Mouse (Mus musculus) cerebellum, adult 11 months (tissue): ENCODE measurements at regions not wholly inside any gene's neighbourhood (a gene's known extent, or its start where the extent isn't known, plus 50 kb on each side); places are given as distances from the start of the nearest gene placed in this dataset.

Source experiments
- DNase-seq: peaks from one replicate; pipeline ENCODE4 v3.0.0; 2022

- DNase-seq = no peak
These were observed 179.0 kb upstream of the Dmrta1 start for GRCm38 (mm10) chr4:89500232-89500631.

GRCm38 (mm10) chr4:89490947-89491346 is 180.1 kb upstream of the Cdkn2b start:
- DNase-seq = no peak

- DNase-seq = no peak
These were observed 176.8 kb upstream of the Cdkn2b start for GRCm38 (mm10) chr4:89487416-89488165.

GRCm38 (mm10) chr4:89486963-89487362 is 176.1 kb upstream of the Cdkn2b start:
- DNase-seq = no peak

- DNase-seq = no peak
These were observed 175.2 kb upstream of the Cdkn2b start for GRCm38 (mm10) chr4:89485981-89486531.

- DNase-seq = no peak
These were observed 167.9 kb upstream of the Cdkn2b start for GRCm38 (mm10) chr4:89478646-89479237.

GRCm38 (mm10) chr4:89475848-89476247 is 165.0 kb upstream of the Cdkn2b start:
- DNase-seq = no peak

- no peak for DNase-seq
These were observed 164.2 kb upstream of the Cdkn2b start for GRCm38 (mm10) chr4:89474836-89475541.

GRCm38 (mm10) chr4:89471426-89471825 is 160.6 kb upstream of the Cdkn2b start:
- DNase-seq = no peak

- DNase-seq = no peak
These were observed 159.9 kb upstream of the Cdkn2b start for GRCm38 (mm10) chr4:89470756-89471155.

- DNase-seq = no peak
These were observed 159.0 kb upstream of the Cdkn2b start for GRCm38 (mm10) chr4:89469883-89470282.

GRCm38 (mm10) chr4:89469406-89469805 is 158.6 kb upstream of the Cdkn2b start:
- no peak for DNase-seq

GRCm38 (mm10) chr4:89466766-89467165 is 155.9 kb upstream of the Cdkn2b start:
- no peak for DNase-seq

- DNase-seq = no peak
These were observed 152.3 kb upstream of the Cdkn2b start for GRCm38 (mm10) chr4:89463121-89463520.

GRCm38 (mm10) chr4:89460170-89460762 is 149.4 kb upstream of the Cdkn2b start:
- DNase-seq = no peak

GRCm38 (mm10) chr4:89459346-89459666 is 148.5 kb upstream of the Cdkn2b start:
- DNase-seq = no peak

- no peak for DNase-seq
These were observed 147.9 kb upstream of the Cdkn2b start for GRCm38 (mm10) chr4:89458628-89459345.

- DNase-seq = no peak
These were observed 147.0 kb upstream of the Cdkn2b start for GRCm38 (mm10) chr4:89457861-89458260.

- DNase-seq = no peak
These were observed 144.1 kb upstream of the Cdkn2b start for GRCm38 (mm10) chr4:89454926-89455325.

- DNase-seq = no peak
These were observed 142.2 kb upstream of the Cdkn2b start for GRCm38 (mm10) chr4:89453051-89453450.

GRCm38 (mm10) chr4:89451741-89452140 is 140.9 kb upstream of the Cdkn2b start:
- no peak for DNase-seq

- DNase-seq = peak; percentile 18
These were observed 136.1 kb upstream of the Cdkn2b start for GRCm38 (mm10) chr4:89446765-89447487.
